Mouse (Mus musculus) heart, embryonic 13.5 days (tissue): ENCODE results near the gene Colq. TPM values are rescaled to one million over a fixed set of nuclear protein-coding genes. Genes with fewer than 3 reads are reported as not detected.
A peak's percentile ranks its signal among the peaks of the same experiment; 100 is the strongest.

Experiments
- ATAC-seq: fragments of 200-750 bp; cut with Nextera tagmentation; 2 replicates; pipeline ENCODE4 v1.8.0; 2017; ENCODE audit warnings: moderate TSS enrichment; ENCODE audit not compliant: insufficient number of reproducible peaks, low FRiP score, low TSS enrichment; ENCODE audit errors: extremely low read depth
- H3K27ac ChIP-seq: fragments of 300-500 bp; sonication (generic); replicated peaks from 2 replicates; pipeline ENCODE4 v1.5.1; 2015; ENCODE audit warnings: moderate library complexity, mild to moderate bottlenecking, inconsistent platforms
- H3K27me3 ChIP-seq: fragments of 300-500 bp; sonication (generic); replicated peaks from 2 replicates; pipeline ENCODE4 v1.6.1; 2015; ENCODE audit warnings: mild to moderate bottlenecking, inconsistent platforms
- H3K36me3 ChIP-seq: fragments of 300-500 bp; sonication (generic); 2 replicates; pipeline ENCODE4 v1.6.1; 2015; ENCODE audit warnings: mild to moderate bottlenecking, inconsistent platforms
- H3K4me1 ChIP-seq: fragments of 300-500 bp; sonication (generic); 2 replicates; pipeline ENCODE4 v1.6.1; 2015; ENCODE audit warnings: inconsistent platforms
- H3K4me2 ChIP-seq: fragments of 300-500 bp; sonication (generic); 2 replicates; pipeline ENCODE4 v1.6.1; 2015; ENCODE audit warnings: inconsistent platforms, mild to moderate bottlenecking, moderate library complexity
- H3K4me3 ChIP-seq: fragments of 300-500 bp; sonication (generic); 2 replicates; pipeline ENCODE4 v1.5.1; 2015; ENCODE audit warnings: moderate library complexity, mild to moderate bottlenecking, inconsistent platforms
- H3K9ac ChIP-seq: fragments of 300-500 bp; sonication (generic); 2 replicates; pipeline ENCODE4 v1.6.1; 2015; ENCODE audit warnings: inconsistent platforms, mild to moderate bottlenecking, moderate library complexity
- H3K9me3 ChIP-seq: fragments of 300-500 bp; sonication (generic); 2 replicates; pipeline ENCODE4 v1.6.1; 2016; ENCODE audit warnings: inconsistent platforms
- WGBS: fragments of 180-500 bp; shearing (Covaris S2); methylation state at CpG from one replicate; pipeline ENCODE4 v1.1.7; 2015; ENCODE audit warnings: mixed read lengths; 5-methylcytosine and 5-hydroxymethylcytosine counted together
- polyA plus RNA-seq: library from polyadenylated mRNA; unstranded; fragments of >200 nt; fragmentation: Nextera tagmentation; extraction: Ambion mirVana; gene quantifications from 2 replicates; pipeline ENCODE4 v1.2.1, GENCODE M21; 2015

Gene Colq
- polyA plus RNA-seq, 1 experiment from 2014 or later, result 8.1 TPM

DNA sequence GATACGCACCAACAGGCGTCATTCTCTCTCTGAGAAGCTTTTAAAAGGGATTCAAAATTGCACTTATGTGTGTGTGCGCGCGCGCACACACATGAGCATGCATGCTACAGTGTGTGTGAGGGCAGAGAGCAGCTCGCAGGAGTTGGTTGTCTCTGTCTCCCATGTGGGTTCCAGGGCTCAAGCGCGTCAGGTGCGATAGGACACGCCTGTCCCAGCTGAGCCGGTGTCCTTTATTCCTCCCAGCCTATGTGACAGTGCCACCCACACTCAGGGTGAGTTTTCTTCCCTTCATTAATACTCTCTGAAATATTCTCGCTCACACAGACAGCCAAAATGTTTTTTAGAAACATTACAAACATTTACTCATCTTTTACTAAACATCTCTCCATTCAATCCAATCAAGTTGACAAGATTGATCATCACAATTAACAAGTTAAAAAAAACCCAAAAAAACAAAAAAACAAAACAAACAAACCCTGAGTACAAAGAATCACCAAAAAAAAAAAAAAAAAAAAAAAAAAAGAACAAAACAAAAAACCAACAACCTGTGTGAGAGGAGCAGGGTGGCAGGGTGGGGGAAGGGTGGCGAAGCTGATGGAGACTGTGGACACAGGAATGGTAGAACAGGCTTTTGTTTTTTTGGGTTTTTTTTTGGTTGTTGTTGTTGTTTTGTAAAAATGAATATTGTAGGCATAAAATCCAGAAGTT lies 10.9 kb upstream of the Colq start:
- Histone ChIP-seq H3K36me3 (no peaks in the 10 kb centered on the region), H3K9ac (no peak overlapping the region), H3K4me3 (no peak overlapping the region), H3K27ac (no peak overlapping the region), H3K4me1 (no peaks in the 10 kb centered on the region), H3K27me3 (no peaks in the 10 kb centered on the region), H3K9me3 (no peaks in the 10 kb centered on the region), H3K4me2 (no peak overlapping the region)
- WGBS, result 86% methylated on average over 14 of the region's 14 CpGs
- ATAC-seq, result no peak

GRCm38 (mm10) chr14:31597446-31597845 lies 6.3 kb upstream of the Colq start:
- Histone ChIP-seq H3K4me1 (no peaks in the 10 kb centered on the region), H3K9me3 (no peaks in the 10 kb centered on the region), H3K9ac (no peak overlapping the region), H3K4me3 (no peak overlapping the region), H3K27me3 (no peaks in the 10 kb centered on the region), H3K4me2 (no peak overlapping the region), H3K27ac (no peak overlapping the region), H3K36me3 (no peaks in the 10 kb centered on the region)
- ATAC-seq, result no peak; the same call in 1 of the 2 replicates
- WGBS, result 85% methylated on average over 4 of the region's 4 CpGs

- no peaks in the 10 kb centered on the region for H3K9me3 ChIP-seq
- WGBS, result 74% methylated on average over 7 of the region's 7 CpGs
These were observed 5.3 kb upstream of the Colq start for GRCm38 (mm10) chr14:31596408-31596807.

DNA sequence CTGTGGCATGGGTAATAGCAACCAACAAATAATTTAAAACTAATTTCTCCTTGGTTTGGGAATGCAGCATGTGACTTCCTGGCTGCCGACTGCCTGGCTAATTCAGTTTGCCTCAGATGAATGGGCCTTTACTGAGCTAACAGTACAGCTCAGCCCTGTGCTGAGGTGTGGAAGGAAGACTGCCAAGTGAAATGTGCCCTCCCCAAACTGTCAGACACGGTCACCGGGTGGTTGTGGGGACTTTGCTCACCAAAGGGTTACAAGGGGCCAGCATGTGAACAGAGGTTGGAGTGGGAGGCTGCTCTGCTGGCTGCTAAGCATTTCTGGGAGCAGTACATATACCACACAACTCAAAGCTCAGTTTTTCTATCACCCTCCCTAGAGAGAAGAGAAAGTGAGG lies 3.5 kb upstream of the Colq start:
- WGBS, result 73% methylated on average over 3 of the region's 3 CpGs
- H3K4me3 ChIP-seq, result no peak overlapping the region
- H3K9ac ChIP-seq, result no peak overlapping the region
- no peaks in the 10 kb centered on the region for H3K9me3 ChIP-seq
- H3K27me3 ChIP-seq, result no peaks in the 10 kb centered on the region
- no peak overlapping the region for H3K4me2 ChIP-seq
- no peak overlapping the region for H3K27ac ChIP-seq
- H3K36me3 ChIP-seq, result no peaks in the 10 kb centered on the region
- no peak for ATAC-seq
- H3K4me1 ChIP-seq, result no peaks in the 10 kb centered on the region

More at GRCm38 (mm10) chr14:31596408-31596807, 5.3 kb upstream of the Colq start:
- no peaks in the 10 kb centered on the region for H3K27me3 ChIP-seq
- H3K27ac ChIP-seq, result no peak overlapping the region
- no peak overlapping the region for H3K4me2 ChIP-seq
- no peak overlapping the region for H3K4me3 ChIP-seq
- H3K36me3 ChIP-seq, result no peaks in the 10 kb centered on the region
- no peak for ATAC-seq
- H3K9ac ChIP-seq, result no peak overlapping the region
- no peaks in the 10 kb centered on the region for H3K4me1 ChIP-seq

DNA sequence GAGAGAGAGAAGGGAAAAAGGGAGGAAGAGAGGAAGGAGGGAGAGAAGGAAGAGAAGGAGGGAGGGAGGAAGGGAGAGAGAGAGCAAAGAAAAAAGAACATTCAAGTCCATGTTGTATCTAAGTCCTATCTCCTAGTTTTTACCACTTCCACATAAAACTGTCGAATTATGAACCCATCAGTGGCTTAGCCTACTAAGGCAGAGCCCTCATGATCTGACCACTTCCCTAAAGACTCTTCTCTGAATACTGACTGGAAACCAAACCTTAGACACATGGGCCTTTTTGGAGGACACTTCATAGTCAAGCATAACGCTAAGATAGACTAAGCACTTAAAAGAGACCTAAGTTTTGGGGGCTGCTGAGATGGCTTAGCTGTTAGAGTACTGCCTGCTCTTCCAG lies 1.9 kb upstream of the Colq start:
- no peaks in the 10 kb centered on the region for H3K36me3 ChIP-seq
- H3K4me2 ChIP-seq, result no peak overlapping the region
- no peak for ATAC-seq
- no peak overlapping the region for H3K9ac ChIP-seq
- 72% methylated on average over 2 of the region's 2 CpGs for WGBS
- H3K9me3 ChIP-seq, result no peaks in the 10 kb centered on the region
- H3K4me1 ChIP-seq, result no peaks in the 10 kb centered on the region
- H3K4me3 ChIP-seq, result no peak overlapping the region
- H3K27ac ChIP-seq, result no peak overlapping the region
- no peaks in the 10 kb centered on the region for H3K27me3 ChIP-seq

DNA sequence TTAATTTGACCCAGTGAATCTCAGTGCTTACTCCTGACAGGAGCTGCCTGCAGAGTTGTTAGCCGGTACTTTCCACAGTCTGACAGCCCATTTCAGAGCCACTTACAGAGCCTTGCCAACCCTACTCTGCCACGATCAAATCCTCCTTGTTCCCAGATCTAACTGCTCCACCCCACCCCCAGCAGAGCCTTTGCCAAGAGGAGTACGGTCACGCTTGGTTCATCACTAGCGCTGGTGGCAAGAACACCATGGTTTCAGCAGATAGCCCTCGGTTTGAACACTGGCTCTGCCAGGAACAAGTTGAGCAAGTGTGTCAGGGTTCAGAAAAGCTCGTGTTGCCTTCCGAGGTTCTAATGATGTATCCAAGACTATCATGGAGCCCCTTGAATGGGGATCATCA lies 4.7 kb downstream of the Colq start:
- no peak for ATAC-seq
- 72% methylated on average over 8 of the region's 8 CpGs for WGBS

DNA sequence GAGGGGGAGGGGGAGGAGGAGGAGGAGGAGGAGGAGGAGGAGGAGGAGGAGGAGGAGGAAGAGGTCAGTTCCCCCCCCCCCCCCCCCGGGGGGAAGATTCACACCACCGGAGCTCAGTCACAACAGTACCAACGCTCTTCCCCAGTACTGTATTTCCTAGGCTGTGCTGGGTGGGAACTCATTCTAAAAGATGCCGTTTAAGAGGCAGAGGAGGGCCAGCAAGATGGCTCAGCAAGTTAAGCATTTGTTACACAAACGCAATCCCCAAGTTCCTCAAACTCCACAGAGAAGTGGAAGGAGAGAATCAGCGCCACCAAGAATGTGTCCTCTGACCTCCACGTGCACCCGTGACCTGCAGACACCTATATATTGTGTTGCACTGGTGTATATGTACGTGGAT lies 8.1 kb downstream of the Colq start:
- ATAC-seq, result no peak
- peaks cover 10% of the 10 kb centered on the region for H3K4me1 ChIP-seq

More for the DNA sequence above, 4.7 kb downstream of the Colq start:
- H3K27ac ChIP-seq, result no peak overlapping the region
- H3K9ac ChIP-seq, result no peak overlapping the region
- no peak overlapping the region for H3K4me3 ChIP-seq
- H3K9me3 ChIP-seq, result no peaks in the 10 kb centered on the region
- H3K4me2 ChIP-seq, result no peak overlapping the region
- no peaks in the 10 kb centered on the region for H3K4me1 ChIP-seq
- no peaks in the 10 kb centered on the region for H3K36me3 ChIP-seq
- H3K27me3 ChIP-seq, result no peaks in the 10 kb centered on the region

GRCm38 (mm10) chr14:31577966-31578735 lies 13.0 kb downstream of the Colq start:
- Histone ChIP-seq H3K27ac (peak overlapping the region; percentile 81), H3K4me2 (peak overlapping the region; percentile 66), H3K9me3 (no peaks in the 10 kb centered on the region), H3K27me3 (peaks cover 4% of the 10 kb centered on the region; the same call in 1 of the 2 replicates), H3K9ac (no peak overlapping the region), H3K4me3 (no peak overlapping the region), H3K4me1 (peaks cover 44% of the 10 kb centered on the region), H3K36me3 (no peaks in the 10 kb centered on the region)
- 25% methylated on average over 9 of the region's 9 CpGs for WGBS
- ATAC-seq, result no peak

More for the DNA sequence above, 8.1 kb downstream of the Colq start:
- no peaks in the 10 kb centered on the region for H3K36me3 ChIP-seq
- H3K4me2 ChIP-seq, result no peak overlapping the region
- H3K4me3 ChIP-seq, result no peak overlapping the region
- WGBS, result 87% methylated on average over 8 of the region's 9 CpGs
- H3K27me3 ChIP-seq, result no peaks in the 10 kb centered on the region
- H3K9me3 ChIP-seq, result no peaks in the 10 kb centered on the region
- no peak overlapping the region for H3K9ac ChIP-seq
- H3K27ac ChIP-seq, result no peak overlapping the region

DNA sequence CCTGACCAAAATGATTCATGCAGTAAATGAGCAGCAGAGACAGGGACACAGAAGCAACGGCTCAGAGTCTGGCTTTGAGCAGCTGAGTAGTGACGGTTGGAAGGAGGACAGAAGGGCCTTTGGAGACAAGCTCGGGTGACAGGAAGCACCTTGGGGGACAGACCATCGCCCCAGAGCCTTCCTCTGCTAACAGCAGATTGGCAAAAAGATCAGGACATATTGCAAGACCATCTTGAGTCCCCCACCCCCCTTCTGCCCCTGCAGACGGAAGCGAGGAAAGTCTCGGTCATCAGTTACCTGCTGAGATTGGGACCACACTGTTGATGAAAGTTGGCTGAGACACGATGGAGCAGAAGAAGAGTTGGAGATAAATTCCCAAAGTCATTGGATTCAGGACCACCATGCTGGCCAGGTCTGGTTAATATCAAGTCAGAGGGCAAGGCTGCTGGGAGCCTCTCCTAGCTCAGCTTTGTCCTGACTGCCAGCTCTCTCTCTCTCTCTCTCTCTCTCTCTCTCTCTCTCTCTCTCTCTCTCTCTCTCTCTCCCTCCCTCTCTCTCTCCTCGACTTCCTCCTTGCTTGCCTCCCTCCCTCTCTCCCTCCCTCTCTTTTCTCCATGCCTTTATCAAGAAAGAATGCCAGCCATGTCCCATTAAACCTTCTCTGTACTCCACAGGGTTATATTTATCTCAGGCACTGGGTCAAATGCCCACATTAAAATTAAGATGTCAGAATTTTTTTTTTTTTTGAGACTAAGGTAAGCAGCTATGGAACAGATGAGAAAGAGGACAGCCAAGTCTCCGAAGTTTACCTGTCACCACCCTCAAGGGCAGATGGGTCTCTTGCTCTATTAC lies 14.1 kb downstream of the Colq start:
- peaks cover 4% of the 10 kb centered on the region; the same call in 1 of the 2 replicates for H3K27me3 ChIP-seq
- H3K9me3 ChIP-seq, result no peaks in the 10 kb centered on the region
- no peak; the same call in 1 of the 2 replicates for ATAC-seq
- peak overlapping the region; percentile 72 for H3K9ac ChIP-seq
- peaks cover 53% of the 10 kb centered on the region for H3K4me1 ChIP-seq
- WGBS, result 20% methylated on average over 10 of the region's 10 CpGs
- no peaks in the 10 kb centered on the region for H3K36me3 ChIP-seq
- peak overlapping the region; percentile 66 for H3K4me2 ChIP-seq
- H3K4me3 ChIP-seq, result peak overlapping the region; percentile 47
- peak overlapping the region; percentile 81 for H3K27ac ChIP-seq

- 41% methylated on average over 9 of the region's 9 CpGs for WGBS
- ATAC-seq, result no peak; the same call in 1 of the 2 replicates
- Histone ChIP-seq H3K4me3 (peak overlapping the region; percentile 47), H3K4me1 (peaks cover 60% of the 10 kb centered on the region), H3K27ac (peak overlapping the region; percentile 81), H3K9me3 (no peaks in the 10 kb centered on the region), H3K36me3 (no peaks in the 10 kb centered on the region), H3K9ac (peak overlapping the region; percentile 72), H3K27me3 (peaks cover 4% of the 10 kb centered on the region), H3K4me2 (peak overlapping the region; percentile 66)
These were observed 15.3 kb downstream of the Colq start for GRCm38 (mm10) chr14:31575866-31576265.
